Mouse (Mus musculus) kidney, embryonic 15.5 days (tissue): ENCODE data around the gene Gm28053. TPM values are rescaled to one million over a fixed set of nuclear protein-coding genes. Genes with fewer than 3 reads are reported as not detected.

Source experiments
- ATAC-seq: fragments of 200-750 bp; cut with Nextera tagmentation; replicated peaks from 2 replicates; pipeline ENCODE4 v1.8.0; 2017; ENCODE audit warnings: moderate TSS enrichment; ENCODE audit not compliant: low FRiP score
- H3K27ac ChIP-seq: fragments of 300-500 bp; sonication (generic); 2 replicates; pipeline ENCODE4 v1.5.1; 2015; ENCODE audit warnings: mild to moderate bottlenecking, inconsistent platforms
- H3K27me3 ChIP-seq: fragments of 300-500 bp; sonication (generic); 2 replicates; pipeline ENCODE4 v1.6.1; 2015; ENCODE audit warnings: inconsistent platforms
- H3K36me3 ChIP-seq: fragments of 300-500 bp; sonication (generic); 2 replicates; pipeline ENCODE4 v1.6.1; 2015; ENCODE audit warnings: inconsistent platforms
- H3K4me1 ChIP-seq: fragments of 300-500 bp; sonication (generic); 2 replicates; pipeline ENCODE4 v1.6.1; 2015; ENCODE audit warnings: inconsistent platforms
- H3K4me2 ChIP-seq: fragments of 300-500 bp; sonication (generic); 2 replicates; pipeline ENCODE4 v1.6.1; 2015; ENCODE audit warnings: moderate library complexity, mild to moderate bottlenecking, inconsistent platforms
- H3K4me3 ChIP-seq: fragments of 300-500 bp; sonication (generic); replicated peaks from 2 replicates; pipeline ENCODE4 v1.5.1; 2015; ENCODE audit warnings: mild to moderate bottlenecking, inconsistent platforms
- H3K9ac ChIP-seq: fragments of 300-500 bp; sonication (generic); 2 replicates; pipeline ENCODE4 v1.6.1; 2015; ENCODE audit warnings: mild to moderate bottlenecking, inconsistent platforms
- H3K9me3 ChIP-seq: fragments of 300-500 bp; sonication (generic); replicated peaks from 2 replicates; pipeline ENCODE4 v1.6.1; 2016; ENCODE audit warnings: inconsistent platforms
- WGBS: fragments of 180-500 bp; shearing (Covaris S2); methylation state at CpG from one replicate; pipeline ENCODE4 v1.1.7; 2015; ENCODE audit warnings: mixed read lengths; 5-methylcytosine and 5-hydroxymethylcytosine counted together
- polyA plus RNA-seq: library from polyadenylated mRNA; unstranded; fragments of >200 nt; fragmentation: Nextera tagmentation; extraction: Ambion mirVana; gene quantifications from 2 replicates; pipeline ENCODE4 v1.2.1, GENCODE M21; 2015

Gene Gm28053
- polyA plus RNA-seq, 1 experiment from 2014 or later = 3.3 TPM

DNA sequence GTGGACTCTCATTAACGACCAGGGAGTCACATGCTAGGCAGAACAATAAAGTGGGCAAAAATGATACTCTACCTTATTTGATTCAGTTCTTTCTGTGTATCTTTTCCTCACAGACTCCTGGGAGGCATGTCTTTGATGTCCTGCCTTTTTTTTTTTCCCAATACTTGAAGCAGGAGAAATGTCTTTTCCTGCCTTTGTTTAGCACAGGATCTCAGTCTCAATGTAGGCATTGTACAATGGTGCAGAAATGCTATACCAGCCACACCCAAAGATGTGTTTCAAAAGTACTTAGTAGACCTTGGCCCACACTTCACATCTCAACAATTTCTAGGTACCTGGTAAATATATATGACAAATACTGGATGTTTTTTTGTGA, 20.9 kb upstream of the Gm28053 start:
- H3K9me3 ChIP-seq = no peaks in the 10 kb centered on the region
- H3K9ac ChIP-seq = no peak overlapping the region
- H3K4me1 ChIP-seq = 0 out of 2 replicates have a peak, but pooled peaks cover 3% of the 10 kb centered on the region
- ATAC-seq = no peak
- no peak overlapping the region for H3K4me3 ChIP-seq
- H3K27me3 ChIP-seq = no peaks in the 10 kb centered on the region
- WGBS = 44% methylated on average over 1 of the region's 1 CpGs
- no peaks in the 10 kb centered on the region; the same call in 1 of the 2 replicates for H3K36me3 ChIP-seq
- H3K4me2 ChIP-seq = no peak overlapping the region
- H3K27ac ChIP-seq = peak overlapping the region; percentile 73

DNA sequence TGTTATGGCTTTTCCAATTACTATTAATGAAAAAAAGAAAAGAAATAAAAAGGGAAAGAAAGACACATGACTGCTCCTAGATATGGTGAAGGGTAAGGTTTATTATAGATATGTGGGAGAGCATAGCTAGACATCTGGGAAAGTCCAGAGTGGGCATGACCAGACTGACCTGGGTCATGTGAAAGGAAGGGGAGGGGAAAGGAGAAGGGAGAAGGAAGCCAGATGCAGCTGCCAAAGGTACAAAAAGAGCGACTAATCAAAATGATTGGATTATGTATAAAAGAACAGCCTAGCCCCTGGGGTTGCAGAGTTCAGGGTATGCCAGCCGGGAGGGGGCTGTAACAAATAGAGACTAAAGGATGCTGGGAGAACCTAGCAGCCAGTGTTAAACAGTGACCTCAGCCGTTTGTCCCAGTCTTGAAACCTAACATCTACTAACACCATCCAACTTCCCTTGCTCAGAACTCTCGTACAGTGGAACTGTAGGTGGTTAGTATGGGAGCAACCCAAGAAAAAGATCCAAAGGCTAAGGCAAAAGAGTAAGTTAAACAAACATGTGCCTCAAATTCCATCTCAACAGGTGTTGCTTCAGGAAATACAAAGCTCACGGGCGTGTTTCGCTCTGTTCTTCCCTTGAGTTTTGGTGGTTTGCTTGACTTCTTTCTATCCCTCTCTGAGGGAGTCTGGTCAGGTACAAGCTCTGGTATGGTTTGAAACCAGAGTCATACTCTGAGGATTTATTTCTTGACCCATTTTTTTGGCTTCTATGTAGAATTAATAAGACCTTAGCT, 20.1 kb upstream of the Gm28053 start:
- Histone ChIP-seq H3K36me3 (no peaks in the 10 kb centered on the region; the same call in 1 of the 2 replicates), H3K27ac (peak overlapping the region; percentile 59; the same call in 1 of the 2 replicates), H3K4me1 (0 out of 2 replicates have a peak, but pooled peaks cover 3% of the 10 kb centered on the region), H3K4me2 (no peak overlapping the region), H3K9ac (no peak overlapping the region), H3K4me3 (no peak overlapping the region), H3K27me3 (no peaks in the 10 kb centered on the region), H3K9me3 (no peaks in the 10 kb centered on the region)
- 81% methylated on average over 7 of the region's 7 CpGs for whole genome bisulfite sequencing
- no peak for ATAC-seq

DNA sequence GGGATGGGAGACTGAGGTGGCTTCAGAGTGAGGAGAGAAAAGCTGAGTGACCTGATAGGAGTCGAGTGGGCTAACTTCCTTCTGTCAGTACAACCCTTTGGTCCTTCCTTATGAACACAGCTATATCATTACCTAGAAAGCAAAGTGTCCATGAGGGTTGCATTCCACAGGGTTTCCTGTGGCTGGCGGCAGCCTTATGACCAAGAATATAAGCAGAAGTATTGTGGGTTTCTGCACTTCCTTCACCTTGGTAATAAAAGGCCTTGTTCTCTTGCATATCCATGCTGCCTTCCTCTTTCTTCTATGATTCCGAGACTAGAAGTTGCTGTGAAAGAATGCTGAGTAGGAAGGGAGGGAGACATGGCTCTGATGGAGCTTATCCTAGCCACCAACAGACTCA, 19.5 kb upstream of the Gm28053 start:
- no peaks in the 10 kb centered on the region; the same call in 1 of the 2 replicates for H3K36me3 ChIP-seq
- no peaks in the 10 kb centered on the region for H3K9me3 ChIP-seq
- peak overlapping the region; percentile 59 for H3K27ac ChIP-seq
- 0 out of 2 replicates have a peak, but pooled peaks cover 3% of the 10 kb centered on the region for H3K4me1 ChIP-seq
- no peak overlapping the region for H3K4me2 ChIP-seq
- ATAC-seq = no peak
- H3K4me3 ChIP-seq = no peak overlapping the region
- no peak overlapping the region for H3K9ac ChIP-seq
- 77% methylated on average over 3 of the region's 3 CpGs for WGBS
- H3K27me3 ChIP-seq = no peaks in the 10 kb centered on the region

DNA sequence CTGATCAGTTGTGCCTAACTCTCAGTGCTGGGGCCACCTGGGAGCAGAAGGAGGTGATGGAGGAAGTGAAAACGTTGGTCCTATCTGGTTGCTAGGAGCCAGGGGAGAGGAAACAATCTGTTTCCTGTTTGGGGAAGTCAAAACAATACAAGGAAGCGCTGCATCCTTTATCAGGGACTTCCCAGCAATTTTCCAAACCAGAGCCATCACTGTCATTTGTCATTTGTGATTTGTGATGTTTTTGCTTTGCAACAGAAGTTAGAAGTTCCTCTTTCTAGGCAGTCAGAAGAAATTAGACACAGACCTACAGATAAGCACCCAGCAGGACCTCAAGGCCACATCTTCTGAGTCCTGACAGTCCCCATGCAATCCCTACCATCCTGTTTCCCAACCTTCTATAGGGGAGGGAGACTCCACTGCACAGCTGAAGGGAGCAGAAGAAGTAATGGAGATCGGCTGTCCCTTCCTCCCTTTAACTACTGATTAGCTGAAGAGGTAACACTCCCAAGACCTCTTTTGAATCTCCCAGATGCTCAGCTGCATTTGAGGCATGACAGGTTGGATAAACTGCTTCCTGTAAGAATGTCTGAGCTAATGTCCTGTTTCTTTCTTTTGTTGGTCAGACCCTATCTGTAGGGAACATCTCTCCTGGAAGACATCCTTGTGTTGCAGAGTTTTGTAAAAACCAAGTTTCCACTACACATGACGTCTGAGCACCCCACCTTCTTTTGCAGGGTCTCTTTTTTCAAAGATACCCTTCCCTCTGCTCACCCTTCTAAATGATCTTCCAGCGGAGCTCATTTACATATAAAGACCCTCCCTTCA, 17.9 kb upstream of the Gm28053 start:
- Histone ChIP-seq H3K36me3 (no peaks in the 10 kb centered on the region; the same call in 1 of the 2 replicates), H3K4me1 (0 out of 2 replicates have a peak, but pooled peaks cover 3% of the 10 kb centered on the region), H3K4me2 (no peak overlapping the region), H3K4me3 (no peak overlapping the region), H3K9me3 (no peaks in the 10 kb centered on the region), H3K27ac (peak overlapping the region; percentile 68), H3K9ac (no peak overlapping the region), H3K27me3 (no peaks in the 10 kb centered on the region)
- ATAC-seq = peak; percentile 62; the same call in 1 of the 2 replicates
- 41% methylated on average over 5 of the region's 5 CpGs for WGBS

DNA sequence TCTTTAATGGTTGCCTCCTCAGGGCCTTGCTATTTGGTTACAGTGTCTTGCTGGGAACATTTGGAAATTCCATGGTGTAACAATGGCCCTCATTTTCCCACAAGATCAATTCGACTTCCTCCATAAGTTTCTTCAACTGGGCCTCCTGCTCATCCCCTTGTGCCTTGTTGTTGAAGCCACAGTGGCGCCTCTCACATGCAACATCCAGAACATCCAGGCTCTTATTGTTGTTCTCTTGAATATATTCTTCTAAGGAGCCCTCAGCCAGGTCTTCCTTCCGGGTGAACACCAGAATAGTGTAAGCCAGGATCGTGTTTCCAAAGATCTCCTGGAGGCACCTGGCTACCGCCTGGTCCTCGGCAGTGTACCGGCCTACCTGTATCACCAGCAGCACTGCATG, 16.3 kb upstream of the Gm28053 start:
- H3K27me3 ChIP-seq = no peaks in the 10 kb centered on the region
- no peaks in the 10 kb centered on the region for H3K9me3 ChIP-seq
- no peaks in the 10 kb centered on the region; the same call in 1 of the 2 replicates for H3K36me3 ChIP-seq
- H3K4me1 ChIP-seq = 0 out of 2 replicates have a peak, but pooled peaks cover 2% of the 10 kb centered on the region
- H3K4me3 ChIP-seq = no peak overlapping the region
- peak overlapping the region; percentile 61; the same call in 1 of the 2 replicates for H3K27ac ChIP-seq
- H3K9ac ChIP-seq = no peak overlapping the region
- 87% methylated on average over 7 of the region's 7 CpGs for WGBS
- no peak for ATAC-seq
- H3K4me2 ChIP-seq = no peak overlapping the region

DNA sequence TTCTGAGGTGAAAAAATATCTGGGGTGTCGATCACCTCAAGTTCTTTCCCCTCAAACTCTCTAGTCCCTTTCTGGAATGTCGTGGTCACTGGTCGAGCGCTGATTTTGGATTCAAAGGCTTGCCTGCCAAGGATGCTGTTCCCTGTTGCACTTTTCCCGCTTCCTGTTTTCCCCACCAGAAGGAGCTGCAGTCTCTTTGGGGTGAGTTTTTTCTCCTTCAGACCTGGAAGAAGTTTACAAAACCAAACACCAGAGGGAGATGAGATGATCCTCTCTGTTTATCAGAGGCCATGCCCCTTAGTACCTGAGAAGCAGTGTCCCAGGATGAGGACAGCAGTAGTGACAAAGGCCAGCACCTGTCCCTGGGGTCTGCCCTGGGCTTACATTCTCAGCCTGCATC, 15.8 kb upstream of the Gm28053 start:
- no peaks in the 10 kb centered on the region for H3K27me3 ChIP-seq
- H3K9ac ChIP-seq = no peak overlapping the region
- no peaks in the 10 kb centered on the region for H3K4me1 ChIP-seq
- no peaks in the 10 kb centered on the region; the same call in 1 of the 2 replicates for H3K36me3 ChIP-seq
- peak overlapping the region; percentile 61; the same call in 1 of the 2 replicates for H3K27ac ChIP-seq
- 71% methylated on average over 5 of the region's 5 CpGs for WGBS
- no peak overlapping the region for H3K4me3 ChIP-seq
- H3K9me3 ChIP-seq = no peaks in the 10 kb centered on the region
- no peak for ATAC-seq
- H3K4me2 ChIP-seq = no peak overlapping the region

DNA sequence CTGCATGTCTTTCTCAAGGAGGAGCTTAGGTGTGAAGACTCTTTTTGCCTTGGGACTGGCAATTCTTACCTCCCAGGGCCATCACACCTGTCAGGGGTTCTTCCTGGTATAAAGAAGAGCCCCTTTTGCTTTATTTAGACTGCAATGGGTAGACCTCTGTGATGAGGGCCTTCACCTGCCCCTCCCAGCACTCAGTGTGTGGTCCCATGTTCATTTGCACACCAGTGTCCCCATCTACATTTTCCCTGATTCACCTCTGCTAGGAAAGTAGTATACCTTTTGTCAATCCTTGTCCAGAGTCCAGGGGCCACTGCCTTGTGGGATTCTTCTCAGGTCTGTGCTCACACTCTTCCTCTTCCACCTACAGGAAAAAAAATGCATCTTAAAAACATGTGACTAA, 14.3 kb upstream of the Gm28053 start:
- Histone ChIP-seq H3K4me1 (no peaks in the 10 kb centered on the region), H3K36me3 (no peaks in the 10 kb centered on the region; the same call in 1 of the 2 replicates), H3K27ac (no peak overlapping the region), H3K9ac (no peak overlapping the region), H3K4me2 (no peak overlapping the region), H3K9me3 (no peaks in the 10 kb centered on the region), H3K4me3 (no peak overlapping the region), H3K27me3 (no peaks in the 10 kb centered on the region)
- ATAC-seq = no peak

DNA sequence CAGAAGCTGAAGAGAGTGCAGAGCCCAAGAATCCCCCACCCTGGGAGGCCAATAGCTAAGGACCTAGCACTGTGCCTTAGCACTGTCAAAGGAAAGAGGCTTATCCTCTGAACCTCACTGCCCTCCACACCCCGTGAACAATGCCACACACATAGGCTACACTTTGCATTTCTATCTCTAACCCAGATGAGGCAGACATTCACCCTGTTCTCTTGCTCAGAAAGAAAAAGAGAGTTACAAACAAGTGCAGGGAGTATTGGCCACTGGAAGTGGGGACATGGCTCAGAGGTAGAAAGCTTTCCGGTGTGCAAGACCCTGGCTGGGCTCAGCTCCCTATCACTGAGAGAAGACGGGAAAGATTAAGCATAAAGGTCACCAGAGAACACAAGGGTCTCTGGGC, 12.3 kb upstream of the Gm28053 start:
- Histone ChIP-seq H3K27me3 (no peaks in the 10 kb centered on the region), H3K4me3 (peak overlapping the region; percentile 8), H3K36me3 (no peaks in the 10 kb centered on the region; the same call in 1 of the 2 replicates), H3K27ac (no peak overlapping the region), H3K4me2 (peak overlapping the region; percentile 35), H3K9me3 (no peaks in the 10 kb centered on the region), H3K4me1 (no peaks in the 10 kb centered on the region), H3K9ac (no peak overlapping the region)
- WGBS = 64% methylated on average over 3 of the region's 3 CpGs
- ATAC-seq = no peak

DNA sequence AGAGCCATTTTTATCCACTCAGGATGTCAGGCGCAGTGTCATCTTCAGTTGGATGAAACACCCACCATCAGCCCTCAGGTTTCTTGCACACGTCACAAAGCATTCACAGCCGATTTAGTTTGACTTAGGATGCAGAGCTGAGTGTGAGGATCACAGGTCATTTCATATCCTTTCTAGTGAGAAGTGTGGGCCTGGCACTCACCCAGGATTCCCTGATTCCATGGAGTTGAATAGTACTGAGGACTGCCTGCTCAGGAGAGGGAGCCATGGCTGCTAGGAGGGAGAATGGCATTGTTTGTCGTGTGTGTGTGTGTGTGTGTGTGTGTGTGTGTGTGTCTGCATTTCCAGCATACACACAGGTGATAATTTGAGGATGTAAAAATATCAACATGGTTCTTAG, 1.9 kb downstream of the Gm28053 start:
- no peak for ATAC-seq
- no peaks in the 10 kb centered on the region for H3K36me3 ChIP-seq
- 82% methylated on average over 4 of the region's 4 CpGs for WGBS
- H3K9ac ChIP-seq = no peak overlapping the region
- H3K4me2 ChIP-seq = no peak overlapping the region
- H3K9me3 ChIP-seq = no peaks in the 10 kb centered on the region
- no peak overlapping the region for H3K27ac ChIP-seq
- H3K4me1 ChIP-seq = 0 out of 2 replicates have a peak, but pooled peaks cover 2% of the 10 kb centered on the region
- no peaks in the 10 kb centered on the region for H3K27me3 ChIP-seq
- H3K4me3 ChIP-seq = no peak overlapping the region

DNA sequence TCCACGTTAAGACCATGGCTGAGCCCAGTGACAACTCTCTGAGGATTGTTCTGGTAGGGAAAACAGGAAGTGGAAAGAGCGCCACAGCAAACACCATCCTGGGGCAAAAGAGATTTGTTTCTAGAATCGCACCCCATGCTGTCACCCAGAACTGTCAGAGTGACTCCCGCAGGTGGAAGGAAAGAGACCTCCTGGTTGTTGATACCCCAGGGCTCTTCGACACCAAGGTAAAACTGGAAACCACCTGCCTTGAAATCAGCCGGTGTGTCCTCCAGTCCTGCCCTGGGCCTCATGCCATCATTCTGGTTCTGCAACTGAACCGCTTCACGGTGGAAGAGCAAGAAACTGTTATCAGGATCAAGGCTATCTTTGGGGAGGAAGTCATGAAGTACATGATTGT, 5.1 kb downstream of the Gm28053 start:
- WGBS = 79% methylated on average over 8 of the region's 8 CpGs
- H3K4me2 ChIP-seq = no peak overlapping the region
- no peak overlapping the region for H3K9ac ChIP-seq
- no peak overlapping the region for H3K27ac ChIP-seq
- no peak overlapping the region for H3K4me3 ChIP-seq
- H3K27me3 ChIP-seq = no peaks in the 10 kb centered on the region
- no peaks in the 10 kb centered on the region for H3K36me3 ChIP-seq
- no peak for ATAC-seq
- H3K9me3 ChIP-seq = no peaks in the 10 kb centered on the region
- H3K4me1 ChIP-seq = peaks cover 7% of the 10 kb centered on the region; the same call in 1 of the 2 replicates

DNA sequence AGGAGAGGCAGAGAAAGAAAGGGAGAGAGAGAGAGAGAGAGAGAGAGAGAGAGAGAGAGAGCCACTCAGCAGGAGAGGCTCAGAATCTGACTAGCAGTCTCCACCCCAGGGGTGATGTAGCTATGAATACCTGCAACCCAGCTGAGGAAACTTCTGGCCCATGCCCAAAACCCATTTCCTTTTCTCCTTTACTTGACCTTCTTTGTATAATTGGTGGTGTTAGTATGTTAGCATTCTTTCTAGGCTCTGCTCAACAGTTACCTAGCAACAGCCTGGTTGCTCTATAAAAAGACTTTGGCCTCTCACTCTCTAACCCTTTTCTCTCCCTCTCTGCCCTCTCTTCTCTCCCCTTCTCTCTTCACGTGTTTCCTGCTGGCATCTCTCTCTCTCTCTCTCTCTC, 7.1 kb downstream of the Gm28053 start:
- 0% methylated on average over 1 of the region's 1 CpGs for WGBS
- H3K27me3 ChIP-seq = no peaks in the 10 kb centered on the region
- H3K4me1 ChIP-seq = peaks cover 7% of the 10 kb centered on the region; the same call in 1 of the 2 replicates
- H3K4me2 ChIP-seq = no peak overlapping the region
- no peak overlapping the region for H3K9ac ChIP-seq
- peak; percentile 79 for ATAC-seq
- H3K9me3 ChIP-seq = no peaks in the 10 kb centered on the region
- peak overlapping the region; percentile 51; the same call in 1 of the 2 replicates for H3K27ac ChIP-seq
- H3K4me3 ChIP-seq = no peak overlapping the region
- H3K36me3 ChIP-seq = no peaks in the 10 kb centered on the region

DNA sequence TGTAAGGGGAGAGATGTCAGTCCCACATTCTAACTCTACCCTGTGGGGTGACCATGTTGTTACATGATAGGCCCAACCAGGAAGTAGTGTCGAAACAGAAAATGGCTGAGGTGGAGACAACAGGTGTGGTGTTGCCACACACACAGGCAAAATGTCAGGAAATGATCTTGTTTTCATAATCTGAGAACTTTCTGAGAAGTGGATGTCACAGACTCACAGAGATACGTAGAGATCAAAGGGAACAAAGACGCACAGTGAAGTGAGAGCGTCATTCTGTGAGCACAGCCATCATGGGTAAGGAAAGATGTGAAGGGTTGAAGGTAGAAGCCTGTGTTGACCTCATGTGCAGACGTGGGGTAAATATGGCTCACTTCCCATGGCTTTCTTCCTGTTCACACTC, 9.4 kb downstream of the Gm28053 start:
- no peaks in the 10 kb centered on the region for H3K9me3 ChIP-seq
- 83% methylated on average over 5 of the region's 5 CpGs for WGBS
- no peak overlapping the region for H3K9ac ChIP-seq
- no peaks in the 10 kb centered on the region for H3K36me3 ChIP-seq
- peaks cover 7% of the 10 kb centered on the region; the same call in 1 of the 2 replicates for H3K4me1 ChIP-seq
- ATAC-seq = no peak
- no peak overlapping the region for H3K4me2 ChIP-seq
- no peak overlapping the region for H3K27ac ChIP-seq
- H3K27me3 ChIP-seq = no peaks in the 10 kb centered on the region
- H3K4me3 ChIP-seq = no peak overlapping the region
